Mouse (Mus musculus) heart, adult 9 months (tissue): ENCODE measurements around the gene Elovl1.

ENCODE experiments used
- DNase-seq, 2 experiments: peaks; one replicate each; pipeline ENCODE4 v3.0.0; 2022; ENCODE audit warnings: low spot score in 2 of 2

Elovl1 gene

GRCm38 (mm10) chr4:118427768-118428451 lies at the start of gene Elovl1:
Gene Elovl1, plus strand, starts transcription at chr4:118428093.
- DNase-seq: peak; percentile 92

GRCm38 (mm10) chr4:118383271-118383670 lies 44.6 kb upstream of the Elovl1 start:
- DNase-seq: no peak

- peak in 1 of 2 experiments; percentile 23 for DNase-seq
Observed at GRCm38 (mm10) chr4:118387316-118387715, 40.6 kb upstream of the Elovl1 start.

- DNase-seq: no peak
Observed at GRCm38 (mm10) chr4:118390146-118390545, 37.7 kb upstream of the Elovl1 start.

- peak; percentile 29 to 45 for DNase-seq
Observed at GRCm38 (mm10) chr4:118394505-118394904, 33.4 kb upstream of the Elovl1 start.

- DNase-seq: no peak
Observed at GRCm38 (mm10) chr4:118395289-118395688, 32.6 kb upstream of the Elovl1 start.

- DNase-seq: no peak
Observed at GRCm38 (mm10) chr4:118396433-118396832, 31.5 kb upstream of the Elovl1 start.

- no peak for DNase-seq
Observed at GRCm38 (mm10) chr4:118398400-118398799, 29.5 kb upstream of the Elovl1 start.

- DNase-seq: no peak
Observed at GRCm38 (mm10) chr4:118401421-118401820, 26.5 kb upstream of the Elovl1 start.

- DNase-seq: no peak
Observed at GRCm38 (mm10) chr4:118401918-118402317, 26.0 kb upstream of the Elovl1 start.

GRCm38 (mm10) chr4:118402701-118403100 lies 25.2 kb upstream of the Elovl1 start:
- no peak for DNase-seq

GRCm38 (mm10) chr4:118409142-118409900 lies 18.6 kb upstream of the Elovl1 start, which contains the start of the genes Szt2 and Med8:
Gene Szt2, minus strand, starts transcription at chr4:118409273.
Gene Med8, plus strand, starts transcription at chr4:118409337.
- DNase-seq: peak; percentile 93 to 95

GRCm38 (mm10) chr4:118410871-118411270 lies 17.0 kb upstream of the Elovl1 start:
- no peak for DNase-seq

GRCm38 (mm10) chr4:118413553-118413952 lies 14.3 kb upstream of the Elovl1 start:
- no peak for DNase-seq

GRCm38 (mm10) chr4:118415779-118416178 lies 12.1 kb upstream of the Elovl1 start:
- DNase-seq: no peak

- DNase-seq: no peak
Observed at GRCm38 (mm10) chr4:118416329-118416728, 11.6 kb upstream of the Elovl1 start.

GRCm38 (mm10) chr4:118417112-118417797 lies 10.6 kb upstream of the Elovl1 start:
- DNase-seq: no peak

GRCm38 (mm10) chr4:118421384-118421783 lies 6.5 kb upstream of the Elovl1 start:
- no peak for DNase-seq

GRCm38 (mm10) chr4:118424541-118425160 lies 3.2 kb upstream of the Elovl1 start:
- no peak for DNase-seq

- no peak for DNase-seq
Observed at GRCm38 (mm10) chr4:118425374-118425773, 2.5 kb upstream of the Elovl1 start.

- DNase-seq: no peak
Observed at GRCm38 (mm10) chr4:118427415-118427767, 502 bp upstream of the Elovl1 start.
